Comparison of ENCODE assay signal across 16 mouse cellular contexts in genomic region chr6:88960941-88961340, GRCm38 (mm10). TPM values are rescaled to one million over a fixed set of nuclear protein-coding genes. Genes with fewer than 3 reads are reported as not detected.
DNase-seq lines count a peak whose midpoint lies in the region; ATAC-seq and TF ChIP-seq lines count a peak whose summit lies in the region.
"Had no signal": no experiment of that assay in that cellular context is flagged by ENCODE, and none has a peak within 500 bp of the region (broad histone marks: within the 10 kb centered on the region; RNA-seq: fewer than 3 reads in every experiment).

No protein-coding gene starts in this region.

- H3K4me1 ChIP-seq in heart, embryonic 13.5 days = peaks cover 28% of the 10 kb centered on the region
- H3K4me1 ChIP-seq in lung, embryonic 14.5 days (ENCODE audit: insufficient read depth) = peaks cover 5% of the 10 kb centered on the region; the same call in 1 of the 2 replicates
- H3K4me1 ChIP-seq in embryonic facial prominence, embryonic 15.5 days = peaks cover 19% of the 10 kb centered on the region

- no peaks in the 10 kb centered on the region for H3K36me3 ChIP-seq in heart, embryonic 13.5 days
- H3K36me3 ChIP-seq in lung, embryonic 14.5 days (ENCODE audit: insufficient read depth) = no peaks in the 10 kb centered on the region
- H3K36me3 ChIP-seq in C2C12 (ENCODE audit: control insufficient read depth, insufficient read depth) = no peaks in the 10 kb centered on the region
- no peaks in the 10 kb centered on the region for H3K36me3 ChIP-seq in embryonic facial prominence, embryonic 15.5 days
- H3K36me3 ChIP-seq: neural tube, embryonic 13.5 days had no signal

- no peaks in the 10 kb centered on the region for H3K27me3 ChIP-seq in heart, embryonic 13.5 days (replicated peaks)
- H3K27me3 ChIP-seq in lung, embryonic 14.5 days (ENCODE audit: insufficient read depth, low read length) = no peaks in the 10 kb centered on the region
- no peaks in the 10 kb centered on the region for H3K27me3 ChIP-seq in C2C12 (ENCODE audit: control insufficient read depth, insufficient read depth, insufficient read length)
- no peaks in the 10 kb centered on the region; the same call in 1 of the 2 replicates for H3K27me3 ChIP-seq in embryonic facial prominence, embryonic 15.5 days

- H3K9ac ChIP-seq in heart, embryonic 13.5 days = no peak overlapping the region
- no peak overlapping the region for H3K9ac ChIP-seq in lung, embryonic 14.5 days
- no peak overlapping the region for H3K9ac ChIP-seq in embryonic facial prominence, embryonic 15.5 days
- H3K9ac ChIP-seq: neural tube, embryonic 13.5 days had no signal

- intact Hi-C loops in heart, postnatal 14 days (cut with DNase I) = no loop called here

- peak overlapping the region; percentile 42; the same call in 1 of the 2 replicates for H3K27ac ChIP-seq in heart, embryonic 13.5 days (replicated peaks)
- no peak overlapping the region for H3K27ac ChIP-seq in lung, embryonic 14.5 days (ENCODE audit: low read depth)
- 0 out of 2 replicates have a peak overlapping the region, but pooled peaks have one; percentile 36 for H3K27ac ChIP-seq in embryonic facial prominence, embryonic 15.5 days (replicated peaks)
- H3K27ac ChIP-seq: neural tube, embryonic 13.5 days; stomach, postnatal 0 days had no signal

- no peak for DNase-seq in heart, postnatal 14 days
- DNase-seq in lung, embryonic 14.5 days = peak; percentile 52
- DNase-seq in lung, postnatal 25 days (ENCODE audit: low spot score) = no peak
- DNase-seq in urinary bladder, postnatal 25 days (ENCODE audit: low spot score) = no peak
- no peak for DNase-seq in spleen, postnatal 4 days (ENCODE audit: low spot score in 2 of 2)
- DNase-seq: adrenal gland, postnatal 10 days; cerebellum, postnatal 25 days; kidney, postnatal 25 days; retina, postnatal 1 day had no signal

- no peak overlapping the region for H3K4me2 ChIP-seq in heart, embryonic 13.5 days
- H3K4me2 ChIP-seq in lung, embryonic 14.5 days = no peak overlapping the region
- no peak overlapping the region for H3K4me2 ChIP-seq in embryonic facial prominence, embryonic 15.5 days (replicated peaks)
- H3K4me2 ChIP-seq: liver, embryonic 11.5 days; neural tube, embryonic 13.5 days had no signal

- H3K79me2 ChIP-seq in C2C12 (ENCODE audit: control insufficient read depth, insufficient read depth) = no peaks in the 10 kb centered on the region

- no peak for TF ChIP-seq CTCF in lung, embryonic 14.5 days (IDR thresholded peaks at IDR 0.05; ENCODE audit: low read depth)
- TF ChIP-seq CTCF in C2C12 (IDR thresholded peaks at IDR 0.05; ENCODE audit: control insufficient read depth, insufficient read depth, insufficient read length) = no peak

- H3K9me3 ChIP-seq in heart, embryonic 13.5 days = no peaks in the 10 kb centered on the region
- no peaks in the 10 kb centered on the region for H3K9me3 ChIP-seq in lung, embryonic 14.5 days (ENCODE audit: low read depth, low read length)
- H3K9me3 ChIP-seq in embryonic facial prominence, embryonic 15.5 days (replicated peaks) = no peaks in the 10 kb centered on the region
- H3K9me3 ChIP-seq: neural tube, embryonic 13.5 days had no signal

- WGBS in heart, embryonic 13.5 days = 30% methylated on average over 4 of the region's 4 CpGs
- WGBS in lung, embryonic 14.5 days = 37% methylated on average over 4 of the region's 4 CpGs
- 21% methylated on average over 4 of the region's 4 CpGs for WGBS in embryonic facial prominence, embryonic 15.5 days

- H3K79me3 ChIP-seq in C2C12 (ENCODE audit: low read depth) = no peaks in the 10 kb centered on the region

- ATAC-seq in heart, embryonic 13.5 days (ENCODE audit: extremely low read depth, insufficient number of reproducible peaks, low FRiP score, low TSS enrichment) = no peak
- ATAC-seq in lung, embryonic 14.5 days (ENCODE audit: insufficient read depth) = peak; percentile 67; the same call in 1 of the 2 replicates
- no peak for ATAC-seq in embryonic facial prominence, embryonic 15.5 days (ENCODE audit: insufficient number of reproducible peaks, low FRiP score, low TSS enrichment, low read depth)

- no peak overlapping the region for H3ac ChIP-seq in C2C12 (ENCODE audit: control insufficient read depth, insufficient read length, low read depth)

- H3K4me3 ChIP-seq in heart, embryonic 13.5 days = no peak overlapping the region
- H3K4me3 ChIP-seq in lung, embryonic 14.5 days (ENCODE audit: low read depth, low read length) = no peak overlapping the region
- H3K4me3 ChIP-seq in C2C12 (ENCODE audit: insufficient read depth, poor library complexity, severe bottlenecking) = no peak overlapping the region
- H3K4me3 ChIP-seq in embryonic facial prominence, embryonic 15.5 days (replicated peaks) = no peak overlapping the region
- H3K4me3 ChIP-seq: erythroblast, embryonic 14.5 days; neural tube, embryonic 13.5 days had no signal

TF ChIP-seq in C2C12, 6 proteins besides CTCF, POLR2A, EP300 and RAD21:
- no peak for TF ChIP-seq MAX (IDR thresholded peaks at IDR 0.05)
- TF ChIP-seq MYOD1 (IDR thresholded peaks at IDR 0.05; ENCODE audit: control insufficient read depth, insufficient read length, low read depth) = peak; percentile 43
- TF ChIP-seq FOSL1 (IDR thresholded peaks at IDR 0.05; ENCODE audit: insufficient read depth, low read length, poor library complexity, severe bottlenecking) = peak; percentile 34

RNA-seq across cellular contexts. Expression of gene Tpra1, which starts 58.9 kb away (rescaled TPM):
- 39.8 and 47.0 TPM in 2 replicates for polyA plus RNA-seq in heart, embryonic 13.5 days (2015; fragmentation: Nextera tagmentation; extraction: Ambion mirVana)
- 10 to 100 TPM; 34.7 to 38.9 TPM for total RNA-seq in heart, postnatal 14 days (2021)
- 49.4 and 53.6 TPM in 2 replicates for polyA plus RNA-seq in lung, embryonic 14.5 days (2014; fragmentation: Nextera tagmentation; extraction: Ambion mirVana)
- polyA plus RNA-seq in C2C12 (2012; fragmentation: generic; extraction: Trizol) = 29.1 TPM
- 83.7 and 86.5 TPM in 2 replicates for polyA plus RNA-seq in embryonic facial prominence, embryonic 15.5 days (2015; fragmentation: Nextera tagmentation; extraction: Ambion mirVana)
